In the genomic region with DNA sequence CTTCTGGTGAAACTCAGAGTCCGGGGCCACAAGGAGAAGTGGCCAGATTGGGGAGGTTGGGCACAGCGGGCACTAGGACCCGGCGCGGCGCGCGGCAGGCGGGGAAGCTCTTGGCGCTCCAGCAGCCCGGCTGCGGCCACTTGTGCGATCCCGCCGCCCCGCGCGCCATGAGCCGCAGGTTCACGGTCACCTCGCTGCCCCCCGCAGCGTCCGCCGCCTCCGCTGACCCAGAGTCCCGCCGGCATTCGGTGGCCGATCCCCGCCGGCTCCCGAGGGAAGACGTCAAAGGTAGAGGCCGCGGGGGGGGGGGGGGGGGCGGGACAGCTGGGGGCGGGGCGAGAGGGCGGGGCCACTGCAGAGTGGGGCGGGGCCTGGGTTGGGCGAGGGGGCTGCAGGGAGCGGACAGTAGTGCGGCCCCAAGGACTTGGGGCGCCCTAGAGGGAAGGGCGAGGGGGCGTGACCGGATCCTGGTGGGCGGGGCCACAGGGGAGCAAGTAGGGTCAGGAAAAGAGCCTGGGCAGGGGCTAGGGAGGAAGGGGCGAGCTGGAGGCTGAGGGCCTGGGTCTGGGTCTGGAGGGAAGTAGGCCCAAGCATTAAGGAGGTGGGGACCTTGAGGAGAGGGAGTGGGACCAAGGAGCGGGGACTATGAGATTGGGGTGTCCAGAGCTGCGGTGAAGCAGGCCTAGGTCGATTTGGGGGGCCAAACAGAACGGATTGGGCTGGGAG, we compare ENCODE assay signal across 9 mouse cellular contexts. TPM values are rescaled to one million over a fixed set of nuclear protein-coding genes. Genes with fewer than 3 reads are reported as not detected.
DNase-seq lines count a peak whose midpoint lies in the region; ATAC-seq and TF ChIP-seq lines count a peak whose summit lies in the region.
"Had no signal": no experiment of that assay in that cellular context is flagged by ENCODE, and none has a peak within 500 bp of the region (broad histone marks: within the 10 kb centered on the region; RNA-seq: fewer than 3 reads in every experiment).

Slc12a5 (plus strand) TSS at position 87 of the 726 bp plus-strand sequence.

- peak; percentile 65; the same call in 1 of the 2 replicates for ATAC-seq in heart, embryonic 11.5 days (replicated peaks; ENCODE audit: insufficient number of reproducible peaks, low FRiP score, low TSS enrichment)
- peak; percentile 88 for ATAC-seq in kidney, embryonic 15.5 days (replicated peaks; ENCODE audit: low FRiP score)
- ATAC-seq in liver, embryonic 12.5 days, result peak; percentile 69

- 2% methylated on average over 47 of the region's 54 CpGs for WGBS in heart, embryonic 11.5 days (ENCODE audit: insufficient replicate concordance)
- WGBS in kidney, embryonic 15.5 days, result 2% methylated on average over 34 of the region's 54 CpGs
- WGBS in liver, embryonic 12.5 days (ENCODE audit: insufficient replicate concordance), result 2% methylated on average over 38 of the region's 54 CpGs

- H3K9me3 ChIP-seq in heart, embryonic 11.5 days (replicated peaks; ENCODE audit: control insufficient read depth, low read length), result no peaks in the 10 kb centered on the region
- H3K9me3 ChIP-seq in kidney, embryonic 15.5 days (replicated peaks), result no peaks in the 10 kb centered on the region; the same call in 1 of the 2 replicates
- H3K9me3 ChIP-seq in liver, embryonic 12.5 days (replicated peaks), result no peaks in the 10 kb centered on the region

- peak within 1 kb of the TSS; percentile 59 for H3K9ac ChIP-seq in heart, embryonic 11.5 days (ENCODE audit: low read depth, low read length)
- peak within 1 kb of the TSS; percentile 48 for H3K9ac ChIP-seq in kidney, embryonic 15.5 days
- peak within 1 kb of the TSS; percentile 52 for H3K9ac ChIP-seq in liver, embryonic 12.5 days

- H3K27me3 ChIP-seq in heart, embryonic 11.5 days (ENCODE audit: control insufficient read depth, insufficient read depth, low read length), result peaks cover 18% of the 10 kb centered on the region
- peaks cover 38% of the 10 kb centered on the region for H3K27me3 ChIP-seq in kidney, embryonic 15.5 days
- peaks cover 83% of the 10 kb centered on the region for H3K27me3 ChIP-seq in liver, embryonic 12.5 days (replicated peaks)
- peaks cover 10% of the 10 kb centered on the region for H3K27me3 ChIP-seq in myocyte (ENCODE audit: control insufficient read depth, insufficient read depth, insufficient read length)

- no peak within 1 kb of the TSS for H3K27ac ChIP-seq in heart, embryonic 11.5 days (ENCODE audit: low read depth, low read length)
- H3K27ac ChIP-seq in kidney, embryonic 15.5 days, result no peak within 1 kb of the TSS
- no peak within 1 kb of the TSS for H3K27ac ChIP-seq in liver, embryonic 12.5 days
- H3K27ac ChIP-seq: macrophage had no signal

- peaks cover 9% of the 10 kb centered on the region; the same call in 1 of the 2 replicates for H3K4me1 ChIP-seq in heart, embryonic 11.5 days (ENCODE audit: control insufficient read depth, insufficient read depth, low read length)
- peaks cover 17% of the 10 kb centered on the region for H3K4me1 ChIP-seq in kidney, embryonic 15.5 days
- peaks cover 17% of the 10 kb centered on the region for H3K4me1 ChIP-seq in liver, embryonic 12.5 days

- no peaks in the 10 kb centered on the region for H3K36me3 ChIP-seq in heart, embryonic 11.5 days (ENCODE audit: control insufficient read depth, insufficient read depth, low read length)
- H3K36me3 ChIP-seq in kidney, embryonic 15.5 days, result no peaks in the 10 kb centered on the region
- H3K36me3 ChIP-seq in liver, embryonic 12.5 days, result no peaks in the 10 kb centered on the region
- no peaks in the 10 kb centered on the region for H3K36me3 ChIP-seq in myocyte (ENCODE audit: control insufficient read depth, insufficient read depth)

- no peaks in the 10 kb centered on the region for H3K79me2 ChIP-seq in myocyte (ENCODE audit: control insufficient read depth, insufficient read depth)

- TF ChIP-seq POLR2A in myocyte (IDR thresholded peaks at IDR 0.05; ENCODE audit: insufficient read length, low read depth), result no peak

- H3K4me3 ChIP-seq in heart, embryonic 11.5 days (ENCODE audit: low read depth, low read length), result peak within 1 kb of the TSS; percentile 67
- H3K4me3 ChIP-seq in kidney, embryonic 15.5 days (replicated peaks), result peak within 1 kb of the TSS; percentile 59
- peak within 1 kb of the TSS; percentile 63 for H3K4me3 ChIP-seq in liver, embryonic 12.5 days
- H3K4me3 ChIP-seq in myocyte, result peak within 1 kb of the TSS; percentile 4

- peak within 1 kb of the TSS; percentile 72 for H3K4me2 ChIP-seq in heart, embryonic 11.5 days
- peak within 1 kb of the TSS; percentile 72 for H3K4me2 ChIP-seq in kidney, embryonic 15.5 days
- H3K4me2 ChIP-seq in liver, embryonic 12.5 days, result peak within 1 kb of the TSS; percentile 82
- H3K4me2 ChIP-seq in myocyte (ENCODE audit: low read depth), result peak within 1 kb of the TSS; percentile 60

- H3ac ChIP-seq in myocyte (ENCODE audit: control insufficient read depth, insufficient read length), result no peak within 1 kb of the TSS

- peak; percentile 74 for DNase-seq in 416B (ENCODE audit: low read depth)
- DNase-seq in ES-CJ7 (ENCODE audit: low read depth, low spot score), result peak; percentile 71
- peak; percentile 83 for DNase-seq in cerebellum, adult 9-11 months
- no peak for DNase-seq in frontal cortex, postnatal 25 days (ENCODE audit: low spot score in 2 of 2)

TF ChIP-seq in myocyte, 11 proteins besides CTCF, POLR2A, EP300 and RAD21:
- TF ChIP-seq MAX (IDR thresholded peaks at IDR 0.05; ENCODE audit: low read depth) (no peak), TCF3 (IDR thresholded peaks at IDR 0.05; ENCODE audit: insufficient read length, low read depth) (no peak), E2F4 (IDR thresholded peaks at IDR 0.05; ENCODE audit: insufficient read depth) (no peak), REST (IDR thresholded peaks at IDR 0.05; ENCODE audit: insufficient read depth, insufficient read length) (no peak), MYOG (IDR thresholded peaks at IDR 0.05; ENCODE audit: control insufficient read depth in 1 of 3, insufficient read depth in 1 of 3, insufficient read length in 2 of 3, low read depth in 2 of 3) (peak in 1 of 3 experiments; percentile 47), MYOD1 (IDR thresholded peaks at IDR 0.05; ENCODE audit: control insufficient read depth in 1 of 3, insufficient read length in 2 of 3, low read depth in 2 of 3) (peak in 1 of 3 experiments; percentile 21), POLR2AphosphoS2 (IDR thresholded peaks at IDR 0.05; ENCODE audit: insufficient read length, low read depth) (no peak), USF1 (IDR thresholded peaks at IDR 0.05; ENCODE audit: low read depth) (no peak)

RNA-seq across cellular contexts. Expression of gene Slc12a5, which starts in this region (rescaled TPM):
- polyA plus RNA-seq in heart, embryonic 11.5 days (2014; fragmentation: Nextera tagmentation; extraction: Ambion mirVana), result 1.0 and 1.6 TPM in 2 replicates
- 1.1 TPM in 2 replicates for polyA plus RNA-seq in kidney, embryonic 15.5 days (2015; fragmentation: Nextera tagmentation; extraction: Ambion mirVana)
- polyA plus RNA-seq in liver, embryonic 12.5 days (2016; fragmentation: Nextera tagmentation; extraction: Ambion mirVana), result 0.50 and 0.63 TPM in 2 replicates
- 0.52 TPM for polyA plus RNA-seq in myocyte (2012; fragmentation: generic; extraction: Trizol)
- polyA plus RNA-seq: macrophage had no signal

Comparison
In these comparisons a context has a peak if more than half of its experiments do, and no peak if none do; other contexts are left out.
1. Peak in ATAC-seq, H3K4me3 ChIP-seq, H3K9ac ChIP-seq and H3K4me2 ChIP-seq in liver, embryonic 12.5 days; RNA of the gene not detected or under 1 TPM.
2. DNase-seq: peak in 416B (single experiment), ES-CJ7 (single experiment) and cerebellum, adult 9-11 months (single experiment); none in frontal cortex, postnatal 25 days (0 of 2).
3. H3K4me3 ChIP-seq: peak in every context shown above with its lines; median percentile 67 in heart, embryonic 11.5 days; 63 in liver, embryonic 12.5 days; 59 in kidney, embryonic 15.5 days; 4 in myocyte.
4. Peak in every context shown above with its lines, with median percentiles within 50 percentile points of each other: ATAC-seq, H3K4me2 ChIP-seq and H3K9ac ChIP-seq.